Mouse (Mus musculus) kidney, embryonic 16.5 days (tissue): Measurements from ENCODE around the gene Frs3. TPM values are rescaled to one million over a fixed set of nuclear protein-coding genes. Genes with fewer than 3 reads are reported as not detected.

Experiments
- ATAC-seq: fragments of 200-750 bp; cut with Nextera tagmentation; 2 replicates; pipeline ENCODE4 v1.8.0; 2017; ENCODE audit warnings: moderate TSS enrichment; ENCODE audit not compliant: low FRiP score, low TSS enrichment
- H3K27ac ChIP-seq: fragments of 300-500 bp; sonication (generic); 2 replicates; pipeline ENCODE4 v1.5.1; 2014; ENCODE audit warnings: low read length
- H3K27me3 ChIP-seq: fragments of 300-500 bp; sonication (generic); 2 replicates; pipeline ENCODE4 v1.6.1; 2014; ENCODE audit warnings: low read length, control low read depth, mixed read lengths; ENCODE audit not compliant: insufficient read depth
- H3K36me3 ChIP-seq: fragments of 300-500 bp; sonication (generic); 2 replicates; pipeline ENCODE4 v1.6.1; 2014; ENCODE audit warnings: low read length, control low read depth, mixed read lengths; ENCODE audit not compliant: insufficient read depth
- H3K4me1 ChIP-seq: fragments of 300-500 bp; sonication (generic); 2 replicates; pipeline ENCODE4 v1.6.1; 2014; ENCODE audit warnings: low read length, control low read depth, mixed read lengths; ENCODE audit not compliant: insufficient read depth
- H3K4me2 ChIP-seq: fragments of 300-500 bp; sonication (generic); replicated peaks from 2 replicates; pipeline ENCODE4 v1.6.1; 2014; ENCODE audit warnings: low read depth, low read length
- H3K4me3 ChIP-seq: fragments of 300-500 bp; sonication (generic); 2 replicates; pipeline ENCODE4 v1.5.1; 2014; ENCODE audit warnings: mild to moderate bottlenecking, low read length
- H3K9ac ChIP-seq: fragments of 300-500 bp; sonication (generic); replicated peaks from 2 replicates; pipeline ENCODE4 v1.6.1; 2014; ENCODE audit warnings: low read length
- H3K9me3 ChIP-seq: fragments of 300-500 bp; sonication (generic); 2 replicates; pipeline ENCODE4 v1.6.1; 2016; ENCODE audit warnings: low read length, control low read depth
- WGBS: fragments of 180-500 bp; shearing (Covaris S2); extraction: QIAGEN DNeasy Blood & Tissue Kit; methylation state at CpG from one replicate; pipeline ENCODE4 v1.1.7; 2014; 5-methylcytosine and 5-hydroxymethylcytosine counted together
- polyA plus RNA-seq: library from polyadenylated mRNA; unstranded; fragments of >200 nt; fragmentation: Nextera tagmentation; extraction: Ambion mirVana; gene quantifications from 2 replicates; pipeline ENCODE4 v1.2.1, GENCODE M21; 2015

The Frs3 gene
- polyA plus RNA-seq, 1 experiment from 2014 or later: 6.6 TPM

GRCm38 (mm10) chr17:47712889-47713571, 24.2 kb downstream of the Frs3 start:
- no peak for ATAC-seq
- H3K4me2 ChIP-seq: no peak overlapping the region
- H3K4me1 ChIP-seq: no peaks in the 10 kb centered on the region
- no peak overlapping the region for H3K27ac ChIP-seq
- no peak overlapping the region for H3K9ac ChIP-seq
- H3K36me3 ChIP-seq: no peaks in the 10 kb centered on the region
- H3K4me3 ChIP-seq: no peak overlapping the region
- WGBS: 61% methylated on average over 9 of the region's 22 CpGs
- no peaks in the 10 kb centered on the region for H3K9me3 ChIP-seq
- H3K27me3 ChIP-seq: no peaks in the 10 kb centered on the region

GRCm38 (mm10) chr17:47715037-47715436, 26.2 kb downstream of the Frs3 start:
- Histone ChIP-seq H3K4me1 (no peaks in the 10 kb centered on the region), H3K4me3 (no peak overlapping the region), H3K9me3 (no peaks in the 10 kb centered on the region)

GRCm38 (mm10) chr17:47721183-47721582, 32.4 kb downstream of the Frs3 start:
- 81% methylated on average over 4 of the region's 4 CpGs for WGBS
- Histone ChIP-seq H3K4me1 (no peaks in the 10 kb centered on the region), H3K9ac (no peak overlapping the region)

More at GRCm38 (mm10) chr17:47715037-47715436, 26.2 kb downstream of the Frs3 start:
- no peak overlapping the region for H3K27ac ChIP-seq
- no peak for ATAC-seq
- H3K4me2 ChIP-seq: no peak overlapping the region
- WGBS: 58% methylated on average over 3 of the region's 3 CpGs
- H3K27me3 ChIP-seq: no peaks in the 10 kb centered on the region
- H3K9ac ChIP-seq: no peak overlapping the region
- no peaks in the 10 kb centered on the region for H3K36me3 ChIP-seq

DNA sequence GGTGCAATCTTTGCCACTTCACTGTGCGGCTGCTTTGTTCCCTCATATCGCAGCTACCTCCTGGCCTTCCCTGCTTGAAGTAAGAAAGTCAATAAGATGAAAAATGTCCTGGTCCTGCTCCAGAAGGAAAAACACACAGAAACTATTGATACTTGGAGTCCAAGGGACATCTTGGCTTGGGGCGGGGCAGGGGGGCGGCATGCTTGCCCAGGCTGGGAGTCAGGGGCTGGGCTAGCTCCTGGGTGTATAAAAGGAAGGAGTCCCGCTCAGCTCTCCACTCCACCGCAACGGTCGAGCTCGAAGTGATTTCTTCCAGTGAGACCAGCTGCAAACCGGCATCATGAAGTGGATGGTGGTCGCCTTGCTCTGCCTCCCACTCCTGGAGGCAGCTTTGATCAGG, 37.7 kb downstream of the Frs3 start, which contains the start of gene Pgc:
Gene Pgc, plus strand, starts transcription at position 277 of the 400 bp plus-strand sequence.
- WGBS: 67% methylated on average over 11 of the region's 11 CpGs
- H3K36me3 ChIP-seq: no peaks in the 10 kb centered on the region
- H3K27ac ChIP-seq: no peak within 1 kb of the TSS
- no peak within 1 kb of the TSS for H3K4me3 ChIP-seq
- H3K9ac ChIP-seq: no peak within 1 kb of the TSS
- H3K9me3 ChIP-seq: no peaks in the 10 kb centered on the region
- no peak for ATAC-seq
- peaks cover 8% of the 10 kb centered on the region for H3K4me1 ChIP-seq
- H3K4me2 ChIP-seq: no peak within 1 kb of the TSS
- no peaks in the 10 kb centered on the region for H3K27me3 ChIP-seq

More at GRCm38 (mm10) chr17:47721183-47721582, 32.4 kb downstream of the Frs3 start:
- no peaks in the 10 kb centered on the region for H3K9me3 ChIP-seq
- no peak overlapping the region for H3K27ac ChIP-seq
- no peak overlapping the region for H3K4me3 ChIP-seq
- ATAC-seq: no peak
- no peaks in the 10 kb centered on the region for H3K36me3 ChIP-seq
- H3K4me2 ChIP-seq: no peak overlapping the region
- H3K27me3 ChIP-seq: no peaks in the 10 kb centered on the region

DNA sequence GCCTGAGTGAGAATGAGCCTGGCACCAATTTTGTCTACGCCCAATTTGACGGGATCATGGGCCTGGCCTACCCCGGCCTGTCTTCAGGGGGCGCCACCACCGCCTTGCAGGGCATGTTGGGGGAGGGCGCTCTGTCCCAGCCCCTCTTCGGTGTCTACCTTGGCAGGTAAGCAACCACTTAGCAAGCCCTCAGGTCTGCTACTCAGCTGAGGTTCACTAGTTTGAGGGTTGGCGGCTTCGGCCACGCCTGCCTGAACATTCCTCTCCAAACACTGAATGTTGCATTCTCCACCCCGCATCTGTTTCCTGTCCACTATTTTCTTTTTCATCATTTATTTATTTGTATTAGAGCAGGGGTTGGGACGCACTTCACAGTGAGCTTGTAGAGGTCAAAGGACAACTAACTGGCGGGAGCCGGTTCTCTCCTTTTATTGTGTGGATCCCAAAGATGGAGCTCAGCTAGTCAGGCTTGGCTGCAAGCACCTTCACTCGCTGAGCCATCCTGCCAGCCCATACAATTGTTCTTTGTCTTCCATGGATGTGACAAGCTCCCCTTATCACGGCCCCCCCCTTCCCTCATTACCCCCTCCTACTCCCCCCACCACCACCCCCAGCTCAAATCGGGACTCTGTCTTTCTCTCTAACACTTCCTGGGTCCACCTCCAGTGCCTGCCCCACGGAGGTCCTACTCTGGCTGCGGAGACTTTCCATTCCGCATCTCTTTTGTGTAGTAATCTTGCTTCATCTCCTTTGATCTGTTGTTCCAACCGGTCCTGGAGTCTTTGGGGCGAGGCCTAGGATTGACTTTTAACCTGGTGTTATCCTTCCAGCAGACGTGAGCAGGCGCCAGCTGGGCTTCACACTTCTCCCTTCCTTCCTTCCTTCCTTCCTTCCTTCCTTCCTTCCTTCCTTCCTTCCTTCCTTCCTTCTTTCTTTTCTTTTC, 42.1 kb downstream of the Frs3 start:
- ATAC-seq: peak; percentile 57; the same call in 1 of the 2 replicates
- H3K4me3 ChIP-seq: no peak overlapping the region
- no peaks in the 10 kb centered on the region for H3K9me3 ChIP-seq
- H3K27ac ChIP-seq: no peak overlapping the region
- no peaks in the 10 kb centered on the region for H3K36me3 ChIP-seq
- H3K27me3 ChIP-seq: no peaks in the 10 kb centered on the region
- no peak overlapping the region for H3K9ac ChIP-seq
- WGBS: 48% methylated on average over 24 of the region's 24 CpGs
- H3K4me1 ChIP-seq: peaks cover 8% of the 10 kb centered on the region
- H3K4me2 ChIP-seq: no peak overlapping the region

DNA sequence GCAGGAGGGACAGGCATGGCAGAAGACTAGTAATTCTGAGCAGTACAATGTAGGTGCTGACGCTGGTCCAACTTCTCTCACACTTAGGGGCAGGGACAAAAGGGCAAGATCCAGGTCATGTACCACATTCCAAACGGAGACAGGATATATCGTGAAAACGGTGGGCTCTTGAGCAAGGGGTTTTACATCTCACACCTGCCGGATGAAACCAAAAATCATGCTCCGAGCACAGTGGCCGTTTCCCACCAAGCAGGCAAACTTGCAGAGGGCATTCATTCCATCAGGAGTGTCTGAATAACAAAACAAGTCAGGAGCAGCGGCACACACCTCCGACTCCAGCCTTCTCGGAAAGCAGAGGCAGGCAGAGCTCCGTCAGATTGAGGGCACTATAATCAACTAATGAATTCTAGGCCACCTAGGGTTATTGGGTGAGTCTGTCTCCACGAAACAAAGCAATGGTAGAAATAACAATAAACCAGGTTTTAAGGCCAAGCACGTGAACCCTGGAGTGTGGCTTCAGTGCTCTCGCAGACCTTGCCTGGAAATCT, 46.8 kb downstream of the Frs3 start:
- ATAC-seq: no peak
- H3K4me2 ChIP-seq: no peak overlapping the region
- H3K27ac ChIP-seq: no peak overlapping the region
- H3K27me3 ChIP-seq: no peaks in the 10 kb centered on the region
- 65% methylated on average over 14 of the region's 14 CpGs for WGBS
- H3K36me3 ChIP-seq: no peaks in the 10 kb centered on the region
- no peak overlapping the region for H3K4me3 ChIP-seq
- peaks cover 23% of the 10 kb centered on the region for H3K4me1 ChIP-seq
- H3K9ac ChIP-seq: no peak overlapping the region
- H3K9me3 ChIP-seq: no peaks in the 10 kb centered on the region

DNA sequence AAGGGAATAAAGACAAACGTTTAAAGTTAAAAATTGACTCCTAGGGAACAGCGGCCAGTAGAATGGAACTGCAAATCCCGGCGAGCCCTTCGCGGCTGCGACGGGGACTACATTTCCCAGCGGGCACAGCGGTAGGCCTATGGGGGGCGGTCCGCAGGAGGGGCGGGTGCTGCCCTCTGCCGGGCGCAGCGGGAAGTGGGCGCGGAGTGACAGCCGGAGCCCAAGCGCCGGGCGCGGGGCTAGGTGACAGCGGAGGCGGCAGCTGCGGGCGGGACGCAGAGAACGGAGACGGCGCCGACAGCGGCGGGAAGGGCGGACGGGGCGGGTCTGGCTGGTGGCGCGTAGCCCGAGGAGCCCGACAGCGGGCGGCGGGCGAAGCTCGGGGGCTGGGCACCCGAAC, 48.0 kb downstream of the Frs3 start, which contains the start of gene Tfeb:
Gene Tfeb, plus strand, starts transcription at position 175 of the 400 bp plus-strand sequence.
- Histone ChIP-seq H3K9ac (peak within 1 kb of the TSS; percentile 71), H3K9me3 (no peaks in the 10 kb centered on the region), H3K4me1 (peaks cover 17% of the 10 kb centered on the region), H3K4me3 (peak within 1 kb of the TSS; percentile 62), H3K27ac (peak within 1 kb of the TSS; percentile 90), H3K27me3 (no peaks in the 10 kb centered on the region), H3K36me3 (no peaks in the 10 kb centered on the region), H3K4me2 (peak within 1 kb of the TSS; percentile 77)
- under 1% methylated on average over 35 of the region's 47 CpGs for WGBS
- ATAC-seq: peak; percentile 64

DNA sequence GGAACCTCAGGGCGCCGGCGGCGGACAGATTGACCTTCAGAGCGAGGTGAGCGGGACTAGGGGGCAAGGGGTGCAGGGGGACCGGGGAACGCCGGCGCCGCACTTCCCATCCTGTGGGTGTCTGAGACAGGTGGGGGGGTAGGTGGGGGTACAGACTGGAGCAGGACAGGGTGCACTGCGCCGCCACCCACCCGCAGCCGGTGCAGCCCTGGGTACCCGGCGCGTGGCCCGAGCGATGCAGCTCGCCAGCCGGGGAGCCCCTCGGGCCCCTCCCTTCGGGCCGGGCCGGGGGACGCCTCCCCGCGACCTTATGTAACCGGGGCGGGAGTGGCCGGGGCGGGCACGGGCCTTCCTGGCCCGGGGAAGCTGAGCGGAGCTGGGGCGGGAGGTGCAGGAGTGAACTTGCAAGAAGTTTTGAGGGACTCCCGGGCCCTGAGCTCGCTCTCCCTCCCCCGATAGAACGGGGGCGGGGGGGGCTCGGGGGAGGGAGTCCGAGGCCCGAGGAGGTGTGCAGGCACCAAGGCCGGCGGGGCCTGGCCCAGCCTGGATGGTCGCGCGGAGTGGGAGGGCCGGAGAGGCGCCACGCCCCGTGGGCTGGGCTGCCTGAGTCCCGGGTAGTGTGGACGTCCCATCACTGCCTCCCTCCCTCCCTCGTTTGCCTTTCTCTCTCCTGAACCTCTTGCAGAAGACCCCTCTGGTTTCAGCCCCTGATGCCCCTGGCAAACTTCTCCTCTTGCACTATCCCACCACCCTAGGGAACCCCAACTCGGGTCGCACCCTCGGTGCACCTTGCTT, 48.6 kb downstream of the Frs3 start:
- peak; percentile 93 for ATAC-seq
- H3K27me3 ChIP-seq: no peaks in the 10 kb centered on the region
- peak overlapping the region; percentile 77 for H3K4me2 ChIP-seq
- H3K36me3 ChIP-seq: no peaks in the 10 kb centered on the region
- H3K4me3 ChIP-seq: peak overlapping the region; percentile 62
- H3K4me1 ChIP-seq: peaks cover 17% of the 10 kb centered on the region
- H3K27ac ChIP-seq: peak overlapping the region; percentile 90
- no peaks in the 10 kb centered on the region for H3K9me3 ChIP-seq
- under 1% methylated on average over 41 of the region's 60 CpGs for WGBS
- peak overlapping the region; percentile 71 for H3K9ac ChIP-seq
